Mouse (Mus musculus) brain, embryonic 14.5 days (tissue): ENCODE measurements around the gene Ncor2.

Experiments
- CTCF ChIP-seq: fragments of 200-500 bp; IDR thresholded peaks from 2 replicates; pipeline ENCODE4 v1.5.1; 2012; ENCODE audit warnings: inconsistent platforms, mild to moderate bottlenecking, moderate library complexity, borderline replicate concordance; ENCODE audit not compliant: insufficient read depth, insufficient read length; ENCODE audit errors: extremely low read depth
- POLR2A ChIP-seq: fragments of 200-500 bp; IDR thresholded peaks from 2 replicates; pipeline ENCODE4 v1.6.1; 2012; ENCODE audit warnings: mild to moderate bottlenecking, inconsistent platforms, borderline replicate concordance; ENCODE audit not compliant: poor library complexity, insufficient read depth, insufficient read length, severe bottlenecking; ENCODE audit errors: extremely low read depth

GRCm38 (mm10) chr5:124989724-124990123 is 189.3 kb downstream of the Ncor2 start:
- TF ChIP-seq POLR2A, result no peak
- TF ChIP-seq CTCF, result no peak
